Comparison of ENCODE assay signal across 10 mouse cellular contexts in genomic region chr4:138342778-138343177, GRCm38 (mm10). TPM values are rescaled to one million over a fixed set of nuclear protein-coding genes. Genes with fewer than 3 reads are reported as not detected.
DNase-seq lines count a peak whose midpoint lies in the region; ATAC-seq and TF ChIP-seq lines count a peak whose summit lies in the region.
"Had no signal": no experiment of that assay in that cellular context is flagged by ENCODE, and none has a peak within 500 bp of the region (broad histone marks: within the 10 kb centered on the region; RNA-seq: fewer than 3 reads in every experiment).

No protein-coding gene starts in this region.

- H3K9me3 ChIP-seq in limb, embryonic 14.5 days (ENCODE audit: control insufficient read depth, low read length) = no peaks in the 10 kb centered on the region
- H3K9me3 ChIP-seq in limb, embryonic 10.5 days (replicated peaks) = no peaks in the 10 kb centered on the region
- H3K9me3 ChIP-seq in stomach, embryonic 16.5 days (replicated peaks; ENCODE audit: control insufficient read depth, low read length) = no peaks in the 10 kb centered on the region
- H3K9me3 ChIP-seq in midbrain, embryonic 16.5 days (replicated peaks; ENCODE audit: control insufficient read depth, low read length, poor library complexity, severe bottlenecking) = no peaks in the 10 kb centered on the region
- H3K9me3 ChIP-seq: hindbrain, embryonic 12.5 days had no signal

- peaks cover 8% of the 10 kb centered on the region; the same call in 1 of the 2 replicates for H3K4me1 ChIP-seq in limb, embryonic 14.5 days (ENCODE audit: control insufficient read depth, insufficient read depth, low read length)
- H3K4me1 ChIP-seq in limb, embryonic 10.5 days = peaks cover 4% of the 10 kb centered on the region; the same call in 1 of the 2 replicates
- H3K4me1 ChIP-seq in stomach, embryonic 16.5 days (ENCODE audit: control insufficient read depth, insufficient read depth, low read length) = no peaks in the 10 kb centered on the region
- no peaks in the 10 kb centered on the region for H3K4me1 ChIP-seq in midbrain, embryonic 16.5 days (ENCODE audit: control insufficient read depth, insufficient read depth, low read length)
- H3K4me1 ChIP-seq: hindbrain, embryonic 12.5 days had no signal

- no peaks in the 10 kb centered on the region for H3K27me3 ChIP-seq in limb, embryonic 14.5 days (ENCODE audit: control insufficient read depth, insufficient read depth, low read length)
- H3K27me3 ChIP-seq in limb, embryonic 10.5 days (ENCODE audit: low read depth, poor library complexity, severe bottlenecking) = no peaks in the 10 kb centered on the region
- no peaks in the 10 kb centered on the region for H3K27me3 ChIP-seq in stomach, embryonic 16.5 days (ENCODE audit: control insufficient read depth, insufficient read depth, low read length)
- H3K27me3 ChIP-seq in midbrain, embryonic 16.5 days (ENCODE audit: control insufficient read depth, insufficient read depth, low read depth, low read length) = no peaks in the 10 kb centered on the region
- H3K27me3 ChIP-seq: hindbrain, embryonic 12.5 days had no signal

- H3K4me3 ChIP-seq in limb, embryonic 14.5 days (replicated peaks; ENCODE audit: low read length) = no peak overlapping the region
- H3K4me3 ChIP-seq in limb, embryonic 10.5 days = no peak overlapping the region
- H3K4me3 ChIP-seq in stomach, embryonic 16.5 days (replicated peaks; ENCODE audit: low read length) = no peak overlapping the region
- H3K4me3 ChIP-seq in midbrain, embryonic 16.5 days (ENCODE audit: low read depth, low read length) = no peak overlapping the region
- H3K4me3 ChIP-seq: hindbrain, embryonic 12.5 days had no signal

- no peak overlapping the region for H3K27ac ChIP-seq in limb, embryonic 14.5 days (replicated peaks; ENCODE audit: low read depth, low read length)
- no peak overlapping the region for H3K27ac ChIP-seq in limb, embryonic 10.5 days
- H3K27ac ChIP-seq in stomach, embryonic 16.5 days (ENCODE audit: low read length) = peak overlapping the region; percentile 77
- no peak overlapping the region for H3K27ac ChIP-seq in midbrain, embryonic 16.5 days (ENCODE audit: low read length)
- H3K27ac ChIP-seq: hindbrain, embryonic 12.5 days had no signal

- 66% methylated on average over 6 of the region's 6 CpGs for WGBS in limb, embryonic 14.5 days
- 81% methylated on average over 6 of the region's 6 CpGs for WGBS in limb, embryonic 10.5 days
- WGBS in large intestine, adult 2 months = 35% methylated on average over 6 of the region's 6 CpGs
- 61% methylated on average over 6 of the region's 6 CpGs for WGBS in stomach, embryonic 16.5 days
- WGBS in midbrain, embryonic 16.5 days = 83% methylated on average over 6 of the region's 6 CpGs

- H3K9ac ChIP-seq in limb, embryonic 14.5 days (ENCODE audit: low read depth, low read length, severe bottlenecking) = peak overlapping the region; percentile 12; the same call in 1 of the 2 replicates
- no peak overlapping the region; the same call in 1 of the 2 replicates for H3K9ac ChIP-seq in stomach, embryonic 16.5 days (ENCODE audit: low read length)
- no peak overlapping the region for H3K9ac ChIP-seq in midbrain, embryonic 16.5 days (ENCODE audit: low read depth, low read length)
- H3K9ac ChIP-seq: hindbrain, embryonic 12.5 days had no signal

- H3K4me2 ChIP-seq in limb, embryonic 14.5 days (replicated peaks; ENCODE audit: low read depth, low read length, severe bottlenecking) = no peak overlapping the region
- H3K4me2 ChIP-seq in stomach, embryonic 16.5 days (ENCODE audit: low read depth, low read length) = no peak overlapping the region
- H3K4me2 ChIP-seq in midbrain, embryonic 16.5 days (ENCODE audit: low read length) = no peak overlapping the region
- H3K4me2 ChIP-seq: hindbrain, embryonic 12.5 days had no signal

- H3K36me3 ChIP-seq in limb, embryonic 14.5 days (ENCODE audit: control insufficient read depth, insufficient read depth, low read length) = no peaks in the 10 kb centered on the region
- H3K36me3 ChIP-seq in limb, embryonic 10.5 days = no peaks in the 10 kb centered on the region
- H3K36me3 ChIP-seq in stomach, embryonic 16.5 days (ENCODE audit: control insufficient read depth, insufficient read depth, low read length) = no peaks in the 10 kb centered on the region
- no peaks in the 10 kb centered on the region for H3K36me3 ChIP-seq in midbrain, embryonic 16.5 days (ENCODE audit: control insufficient read depth, insufficient read depth, low read length)
- H3K36me3 ChIP-seq: hindbrain, embryonic 12.5 days had no signal

- TF ChIP-seq POLR2A in limb, embryonic 14.5 days (IDR thresholded peaks at IDR 0.05; ENCODE audit: borderline replicate concordance, extremely low read depth, insufficient read depth, insufficient read length) = no peak

- DNase-seq in limb, embryonic 14.5 days (ENCODE audit: low spot score) = no peak
- DNase-seq in limb, embryonic 10.5 days (ENCODE audit: low spot score) = no peak
- DNase-seq in kidney, adult 18-20 months = peak; percentile 83
- DNase-seq in large intestine, adult 2 months (ENCODE audit: low read depth, low spot score) = peak; percentile 70
- no peak for DNase-seq in right cerebral cortex, postnatal 10 days (ENCODE audit: low spot score in 2 of 2)
- DNase-seq: lung, postnatal 14 days; thymus, postnatal 25 days had no signal

- no peak for ATAC-seq in limb, embryonic 14.5 days (ENCODE audit: low FRiP score, low read depth)
- peak; percentile 72 for ATAC-seq in stomach, embryonic 16.5 days (ENCODE audit: insufficient read depth, low FRiP score)
- no peak for ATAC-seq in midbrain, embryonic 16.5 days

RNA-seq across cellular contexts. Expression of gene Pink1, which starts 16.7 kb away (rescaled TPM):
- 44.0 and 55.3 TPM in 2 replicates for polyA plus RNA-seq in limb, embryonic 14.5 days (2012; rRNA removed)
- 35.5 and 35.8 TPM in 2 replicates for polyA plus RNA-seq in limb, embryonic 14.5 days (2014; fragmentation: Nextera tagmentation; extraction: Ambion mirVana)
- polyA plus RNA-seq in limb, embryonic 10.5 days (2016; fragmentation: Nextera tagmentation; extraction: Ambion mirVana) = 23.9 and 32.8 TPM in 2 replicates
- polyA plus RNA-seq in large intestine, adult 2 months (2012; rRNA removed) = 61.3 and 82.2 TPM in 2 replicates
- 33.0 and 34.2 TPM in 2 replicates for polyA plus RNA-seq in stomach, embryonic 16.5 days (2015; fragmentation: Nextera tagmentation; extraction: Ambion mirVana)
- 95.4 and 103 TPM in 2 replicates for polyA plus RNA-seq in midbrain, embryonic 16.5 days (2015; fragmentation: Nextera tagmentation; extraction: Ambion mirVana)

RNA-seq across cellular contexts. Expression of gene Cda, which starts 25.0 kb away (rescaled TPM):
- 4.6 and 5.9 TPM in 2 replicates for polyA plus RNA-seq in limb, embryonic 14.5 days (2012; rRNA removed)
- 6.8 and 7.7 TPM in 2 replicates for polyA plus RNA-seq in limb, embryonic 14.5 days (2014; fragmentation: Nextera tagmentation; extraction: Ambion mirVana)
- 4.1 and 4.9 TPM in 2 replicates for polyA plus RNA-seq in limb, embryonic 10.5 days (2016; fragmentation: Nextera tagmentation; extraction: Ambion mirVana)
- polyA plus RNA-seq in large intestine, adult 2 months (2012; rRNA removed) = 63.1 and 213 TPM in 2 replicates
- polyA plus RNA-seq in stomach, embryonic 16.5 days (2015; fragmentation: Nextera tagmentation; extraction: Ambion mirVana) = 12.6 and 14.9 TPM in 2 replicates
- 4.4 and 4.8 TPM in 2 replicates for polyA plus RNA-seq in midbrain, embryonic 16.5 days (2015; fragmentation: Nextera tagmentation; extraction: Ambion mirVana)

RNA-seq across cellular contexts. Expression of gene Ddost, which starts 38.2 kb away (rescaled TPM):
- 342 and 375 TPM in 2 replicates for polyA plus RNA-seq in limb, embryonic 14.5 days (2012; rRNA removed)
- 344 and 348 TPM in 2 replicates for polyA plus RNA-seq in limb, embryonic 14.5 days (2014; fragmentation: Nextera tagmentation; extraction: Ambion mirVana)
- 311 and 314 TPM in 2 replicates for polyA plus RNA-seq in limb, embryonic 10.5 days (2016; fragmentation: Nextera tagmentation; extraction: Ambion mirVana)
- 305 and 340 TPM in 2 replicates for polyA plus RNA-seq in large intestine, adult 2 months (2012; rRNA removed)
- polyA plus RNA-seq in stomach, embryonic 16.5 days (2015; fragmentation: Nextera tagmentation; extraction: Ambion mirVana) = 418 and 440 TPM in 2 replicates
- 201 and 208 TPM in 2 replicates for polyA plus RNA-seq in midbrain, embryonic 16.5 days (2015; fragmentation: Nextera tagmentation; extraction: Ambion mirVana)

RNA-seq across cellular contexts. Expression of gene Fam43b, which starts 53.5 kb away (rescaled TPM):
- 0.03 TPM in 1 of 2 replicates, not detected in the other for polyA plus RNA-seq in limb, embryonic 14.5 days (2012; rRNA removed)
- polyA plus RNA-seq in limb, embryonic 14.5 days (2014; fragmentation: Nextera tagmentation; extraction: Ambion mirVana) = 0.07 TPM in 1 of 2 replicates, not detected in the other
- not detected in 2 replicates for polyA plus RNA-seq in limb, embryonic 10.5 days (2016; fragmentation: Nextera tagmentation; extraction: Ambion mirVana)
- not detected in 2 replicates for polyA plus RNA-seq in large intestine, adult 2 months (2012; rRNA removed)
- not detected in 2 replicates for polyA plus RNA-seq in stomach, embryonic 16.5 days (2015; fragmentation: Nextera tagmentation; extraction: Ambion mirVana)
- polyA plus RNA-seq in midbrain, embryonic 16.5 days (2015; fragmentation: Nextera tagmentation; extraction: Ambion mirVana) = 11.5 and 15.9 TPM in 2 replicates

Comparison
In these comparisons a context has a peak if more than half of its experiments do, and no peak if none do; other contexts are left out.
1. DNase-seq: peak in kidney, adult 18-20 months (single experiment) and large intestine, adult 2 months (single experiment); none in limb, embryonic 14.5 days (single experiment), limb, embryonic 10.5 days (single experiment) and right cerebral cortex, postnatal 10 days (0 of 2).